Mouse (Mus musculus) intestine, embryonic 16.5 days (tissue): Measurements from ENCODE around the gene Cyth2. TPM values are rescaled to one million over a fixed set of nuclear protein-coding genes. Genes with fewer than 3 reads are reported as not detected.

Source experiments
- ATAC-seq: fragments of 200-750 bp; cut with Nextera tagmentation; 2 replicates; pipeline ENCODE4 v1.8.0; 2017; ENCODE audit warnings: moderate TSS enrichment, moderate library complexity
- H3K27ac ChIP-seq: fragments of 300-500 bp; sonication (generic); 2 replicates; pipeline ENCODE4 v1.5.1; 2014; ENCODE audit warnings: mild to moderate bottlenecking, low read length
- H3K27me3 ChIP-seq: fragments of 300-500 bp; sonication (generic); replicated peaks from 2 replicates; pipeline ENCODE4 v1.6.1; 2014; ENCODE audit warnings: low read length, control low read depth, mixed read lengths; ENCODE audit not compliant: control insufficient read depth, insufficient read depth
- H3K36me3 ChIP-seq: fragments of 300-500 bp; sonication (generic); 2 replicates; pipeline ENCODE4 v1.6.1; 2014; ENCODE audit warnings: low read length, control low read depth; ENCODE audit not compliant: control insufficient read depth, insufficient read depth
- H3K4me1 ChIP-seq: fragments of 300-500 bp; sonication (generic); 2 replicates; pipeline ENCODE4 v1.6.1; 2014; ENCODE audit warnings: low read length, control low read depth, mixed read lengths; ENCODE audit not compliant: control insufficient read depth, insufficient read depth
- H3K4me2 ChIP-seq: fragments of 300-500 bp; sonication (generic); 2 replicates; pipeline ENCODE4 v1.6.1; 2014; ENCODE audit warnings: low read depth, low read length, control low read depth
- H3K4me3 ChIP-seq: fragments of 300-500 bp; sonication (generic); 2 replicates; pipeline ENCODE4 v1.5.1; 2014; ENCODE audit warnings: mild to moderate bottlenecking, low read length
- H3K9ac ChIP-seq: fragments of 300-500 bp; sonication (generic); 2 replicates; pipeline ENCODE4 v1.6.1; 2014; ENCODE audit warnings: low read depth, low read length
- H3K9me3 ChIP-seq: fragments of 300-500 bp; sonication (generic); 2 replicates; pipeline ENCODE4 v1.6.1; 2016; ENCODE audit warnings: low read length, control low read depth; ENCODE audit not compliant: control insufficient read depth
- WGBS: fragments of 180-500 bp; shearing (Covaris S2); extraction: QIAGEN DNeasy Blood & Tissue Kit; methylation state at CpG from one replicate; pipeline ENCODE4 v1.1.7; 2014; 5-methylcytosine and 5-hydroxymethylcytosine counted together
- polyA plus RNA-seq: library from polyadenylated mRNA; unstranded; fragments of >200 nt; fragmentation: Nextera tagmentation; extraction: Ambion mirVana; gene quantifications from 2 replicates; pipeline ENCODE4 v1.2.1, GENCODE M21; 2015

The Cyth2 gene
- polyA plus RNA-seq, 1 experiment from 2014 or later = 77.1 TPM

DNA sequence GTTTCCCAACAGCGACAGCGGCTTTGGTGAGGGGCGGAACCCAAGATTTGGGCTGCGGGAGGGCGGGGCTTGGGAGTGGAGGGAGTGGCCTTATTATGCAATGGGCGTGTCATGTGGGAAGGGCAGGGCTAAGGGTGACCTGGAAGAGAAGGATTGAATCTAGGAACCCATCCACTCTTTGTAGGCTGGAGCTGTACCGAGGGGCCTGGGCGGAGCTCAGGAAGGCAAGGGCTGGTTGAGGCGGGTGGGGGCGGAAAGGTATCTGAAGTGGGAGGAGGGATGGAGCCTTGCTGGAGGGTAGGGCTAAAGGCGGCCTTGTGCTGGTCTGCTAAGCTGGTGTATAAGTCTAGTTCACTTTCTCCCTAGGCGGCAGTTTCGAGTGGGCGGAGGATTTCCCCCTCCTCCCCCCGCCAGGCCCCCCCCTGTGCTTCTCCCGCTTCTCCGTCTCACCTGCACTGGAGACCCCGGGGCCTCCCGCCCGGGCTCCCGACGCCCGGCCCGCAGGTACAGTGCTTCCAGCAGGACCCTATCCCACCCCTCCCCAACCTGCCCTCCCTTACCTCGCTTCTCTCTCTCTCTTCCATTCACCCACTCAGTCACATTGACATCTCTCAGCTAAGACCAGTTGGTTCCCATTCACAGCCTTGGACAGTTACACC lies 13.7 kb downstream of the Cyth2 start:
- Histone ChIP-seq H3K4me1 (peaks cover 33% of the 10 kb centered on the region), H3K9ac (0 out of 2 replicates have a peak overlapping the region, but pooled peaks have one; percentile 24), H3K4me3 (peak overlapping the region; percentile 33), H3K27me3 (peaks cover 12% of the 10 kb centered on the region; the same call in 1 of the 2 replicates), H3K9me3 (no peaks in the 10 kb centered on the region), H3K27ac (no peak overlapping the region), H3K4me2 (peak overlapping the region; percentile 52), H3K36me3 (no peaks in the 10 kb centered on the region)
- peak; percentile 65 for ATAC-seq
- WGBS = 18% methylated on average over 23 of the region's 25 CpGs

- no peak overlapping the region for H3K27ac ChIP-seq
Observed at GRCm38 (mm10) chr7:45800001-45800400, 14.4 kb downstream of the Cyth2 start.

GRCm38 (mm10) chr7:45798931-45799330 lies 15.4 kb downstream of the Cyth2 start:
- Histone ChIP-seq H3K4me1 (peaks cover 33% of the 10 kb centered on the region), H3K4me3 (no peak overlapping the region; the same call in 1 of the 2 replicates), H3K4me2 (peak overlapping the region; percentile 97; the same call in 1 of the 2 replicates), H3K27ac (no peak overlapping the region), H3K27me3 (peaks cover 12% of the 10 kb centered on the region; the same call in 1 of the 2 replicates), H3K9ac (no peak overlapping the region), H3K9me3 (no peaks in the 10 kb centered on the region), H3K36me3 (no peaks in the 10 kb centered on the region)
- ATAC-seq = no peak
- 54% methylated on average over 7 of the region's 7 CpGs for WGBS

More at GRCm38 (mm10) chr7:45800001-45800400, 14.4 kb downstream of the Cyth2 start:
- Histone ChIP-seq H3K4me3 (peak overlapping the region; percentile 33; the same call in 1 of the 2 replicates), H3K9me3 (no peaks in the 10 kb centered on the region), H3K27me3 (peaks cover 12% of the 10 kb centered on the region; the same call in 1 of the 2 replicates), H3K36me3 (no peaks in the 10 kb centered on the region), H3K4me2 (peak overlapping the region; percentile 52), H3K9ac (0 out of 2 replicates have a peak overlapping the region, but pooled peaks have one; percentile 24), H3K4me1 (peaks cover 33% of the 10 kb centered on the region)
- whole genome bisulfite sequencing = 39% methylated on average over 7 of the region's 7 CpGs
- ATAC-seq = no peak

GRCm38 (mm10) chr7:45798511-45798836 lies 15.9 kb downstream of the Cyth2 start:
- Histone ChIP-seq H3K9ac (peak overlapping the region; percentile 66), H3K9me3 (no peaks in the 10 kb centered on the region), H3K4me2 (peak overlapping the region; percentile 97), H3K4me3 (peak overlapping the region; percentile 59), H3K27me3 (peaks cover 12% of the 10 kb centered on the region; the same call in 1 of the 2 replicates), H3K36me3 (no peaks in the 10 kb centered on the region), H3K27ac (no peak overlapping the region), H3K4me1 (peaks cover 33% of the 10 kb centered on the region)
- 2% methylated on average over 19 of the region's 19 CpGs for WGBS
- ATAC-seq = no peak

DNA sequence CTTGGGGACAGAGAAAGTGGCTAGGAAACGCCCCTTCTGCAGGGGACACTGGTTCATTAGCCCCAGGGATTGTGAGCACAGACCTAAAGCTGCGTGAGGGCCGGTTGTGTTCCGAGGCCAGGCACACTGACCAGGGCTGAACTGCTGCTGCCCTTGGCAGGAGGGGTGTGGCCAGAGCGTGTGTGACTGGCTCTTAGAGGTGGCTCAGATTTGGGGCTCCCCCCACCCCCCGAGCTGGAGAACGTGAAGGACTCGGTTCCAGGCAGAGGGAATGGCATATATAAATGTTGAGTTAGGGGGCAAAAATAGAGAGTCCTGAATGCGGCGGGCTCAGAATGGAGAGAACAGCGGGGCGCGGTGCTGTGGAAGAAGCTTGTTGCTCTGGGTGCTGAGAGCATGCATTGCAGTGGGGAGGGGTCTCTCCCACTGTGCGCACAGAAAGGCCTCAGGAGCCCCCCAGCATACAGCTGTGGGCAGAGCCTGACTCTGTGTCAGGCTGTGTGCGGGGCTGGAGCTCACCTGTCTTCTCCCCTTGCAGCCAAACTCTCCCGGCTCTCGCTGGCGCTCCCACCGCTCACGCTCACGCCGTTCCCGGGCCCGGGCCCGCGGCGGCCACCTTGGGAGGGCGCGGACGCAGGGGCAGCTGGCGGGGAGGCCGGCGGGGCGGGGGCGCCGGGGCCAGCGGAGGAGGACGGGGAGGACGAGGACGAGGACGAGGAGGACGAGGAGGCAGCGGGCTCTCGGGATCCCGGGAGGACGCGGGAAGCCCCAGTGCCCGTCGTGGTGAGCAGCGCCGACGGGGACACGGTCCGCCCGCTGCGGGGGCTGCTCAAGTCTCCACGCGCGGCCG lies 16.5 kb downstream of the Cyth2 start:
- H3K27ac ChIP-seq = no peak overlapping the region
- H3K4me3 ChIP-seq = peak overlapping the region; percentile 59
- H3K9ac ChIP-seq = peak overlapping the region; percentile 66
- peaks cover 12% of the 10 kb centered on the region; the same call in 1 of the 2 replicates for H3K27me3 ChIP-seq
- H3K4me1 ChIP-seq = peaks cover 33% of the 10 kb centered on the region
- WGBS = 4% methylated on average over 55 of the region's 60 CpGs
- H3K36me3 ChIP-seq = no peaks in the 10 kb centered on the region
- H3K9me3 ChIP-seq = no peaks in the 10 kb centered on the region
- peak overlapping the region; percentile 97 for H3K4me2 ChIP-seq
- ATAC-seq = no peak

DNA sequence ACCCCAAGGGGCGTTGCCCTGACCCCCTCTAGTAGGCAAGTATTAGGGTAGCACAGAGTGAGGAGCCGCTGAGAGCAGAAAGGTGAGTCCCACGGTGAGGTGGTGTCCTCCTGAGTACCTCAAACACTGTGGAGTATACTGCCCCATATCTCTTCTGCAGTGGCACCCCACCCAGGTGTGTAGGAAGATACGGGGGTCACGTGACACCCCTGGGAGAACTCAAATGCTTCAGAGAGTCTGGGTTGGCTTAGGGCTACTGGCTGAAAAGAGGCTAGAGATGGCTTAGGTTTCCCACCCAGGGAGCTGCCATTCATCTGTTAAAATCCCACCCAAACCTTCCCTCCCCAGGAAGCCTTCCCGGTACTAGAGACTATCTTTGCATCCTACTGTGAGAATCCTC lies 17.4 kb downstream of the Cyth2 start:
- Histone ChIP-seq H3K4me1 (peaks cover 33% of the 10 kb centered on the region), H3K9me3 (no peaks in the 10 kb centered on the region), H3K27ac (no peak overlapping the region), H3K4me3 (no peak overlapping the region), H3K9ac (no peak overlapping the region), H3K4me2 (no peak overlapping the region), H3K27me3 (peaks cover 12% of the 10 kb centered on the region; the same call in 1 of the 2 replicates), H3K36me3 (no peaks in the 10 kb centered on the region)
- ATAC-seq = no peak
- WGBS = 61% methylated on average over 6 of the region's 6 CpGs

DNA sequence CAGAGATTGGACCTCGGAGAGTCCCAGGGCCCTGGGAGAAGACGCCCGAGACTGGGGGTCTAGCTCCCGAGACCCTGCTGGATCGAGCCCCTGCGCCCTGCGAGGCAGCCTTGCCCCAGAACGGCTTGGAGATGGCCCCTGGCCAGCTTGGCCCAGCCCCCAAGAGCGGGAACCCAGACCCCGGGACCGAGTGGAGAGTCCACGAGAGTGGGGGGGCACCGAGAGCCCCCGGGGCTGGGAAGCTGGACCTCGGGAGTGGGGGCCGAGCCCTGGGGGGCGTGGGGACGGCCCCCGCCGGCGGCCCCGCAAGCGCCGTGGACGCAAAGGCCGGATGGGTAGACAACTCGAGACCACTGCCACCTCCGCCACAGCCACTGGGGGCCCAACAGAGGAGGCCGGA lies 19.4 kb downstream of the Cyth2 start:
- no peak for ATAC-seq
- Histone ChIP-seq H3K9ac (no peak overlapping the region), H3K4me2 (no peak overlapping the region), H3K27me3 (peaks cover 10% of the 10 kb centered on the region; the same call in 1 of the 2 replicates), H3K9me3 (no peaks in the 10 kb centered on the region), H3K27ac (no peak overlapping the region), H3K4me1 (peaks cover 20% of the 10 kb centered on the region), H3K36me3 (0 out of 2 replicates have a peak, but pooled peaks cover 2% of the 10 kb centered on the region), H3K4me3 (no peak overlapping the region)
- 94% methylated on average over 29 of the region's 29 CpGs for WGBS

DNA sequence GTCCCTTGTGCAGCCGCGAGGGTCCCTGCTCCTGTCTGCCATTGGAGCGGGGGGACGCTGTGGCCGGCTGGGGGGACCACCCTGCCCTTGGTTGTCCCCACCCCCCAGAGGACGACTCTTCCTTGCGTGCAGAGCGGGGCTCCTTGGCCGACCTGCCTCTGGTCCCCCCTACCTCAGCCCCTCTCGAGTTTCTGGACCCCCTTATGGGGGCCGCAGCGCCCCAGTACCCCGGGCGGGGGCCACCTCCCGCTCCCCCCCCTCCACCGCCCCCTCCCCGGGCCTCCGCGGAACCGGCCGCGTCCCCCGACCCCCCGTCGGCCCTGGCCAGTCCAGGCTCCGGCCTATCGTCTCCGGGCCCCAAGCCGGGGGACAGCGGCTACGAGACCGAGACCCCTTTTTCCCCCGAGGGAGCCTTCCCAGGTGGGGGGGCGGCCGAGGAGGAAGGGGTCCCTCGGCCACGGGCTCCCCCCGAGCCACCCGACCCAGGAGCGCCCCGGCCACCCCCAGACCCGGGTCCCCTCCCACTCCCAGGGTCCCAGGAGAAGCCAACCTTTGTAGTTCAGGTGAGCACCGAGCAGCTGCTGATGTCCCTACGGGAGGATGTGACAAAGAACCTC lies 20.3 kb downstream of the Cyth2 start:
- Histone ChIP-seq H3K4me1 (peaks cover 18% of the 10 kb centered on the region), H3K4me2 (no peak overlapping the region), H3K9ac (no peak overlapping the region), H3K27ac (no peak overlapping the region), H3K9me3 (no peaks in the 10 kb centered on the region), H3K4me3 (no peak overlapping the region), H3K36me3 (0 out of 2 replicates have a peak, but pooled peaks cover 4% of the 10 kb centered on the region), H3K27me3 (peaks cover 10% of the 10 kb centered on the region; the same call in 1 of the 2 replicates)
- no peak for ATAC-seq
- 88% methylated on average over 42 of the region's 44 CpGs for WGBS

DNA sequence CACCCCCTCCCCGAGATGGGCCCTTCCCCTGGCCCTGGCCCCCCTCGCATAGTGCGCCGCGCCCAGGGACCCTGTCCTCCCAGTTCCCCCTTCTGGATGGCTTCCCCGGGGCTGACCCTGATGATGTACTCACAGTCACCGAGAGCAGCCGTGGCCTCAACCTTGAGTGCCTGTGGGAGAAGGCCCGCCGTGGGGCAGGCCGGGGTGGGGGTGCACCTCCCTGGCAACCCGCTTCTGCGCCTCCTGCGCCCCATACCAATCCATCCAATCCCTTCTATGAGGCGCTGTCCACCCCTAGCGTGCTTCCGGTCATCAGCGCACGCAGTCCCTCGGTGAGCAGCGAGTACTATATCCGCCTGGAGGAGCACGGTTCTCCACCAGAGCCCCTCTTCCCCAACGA lies 21.1 kb downstream of the Cyth2 start:
- H3K4me3 ChIP-seq = no peak overlapping the region
- H3K9ac ChIP-seq = no peak overlapping the region
- H3K36me3 ChIP-seq = 0 out of 2 replicates have a peak, but pooled peaks cover 4% of the 10 kb centered on the region
- no peak for ATAC-seq
- H3K4me1 ChIP-seq = peaks cover 10% of the 10 kb centered on the region
- H3K9me3 ChIP-seq = no peaks in the 10 kb centered on the region
- peaks cover 7% of the 10 kb centered on the region; the same call in 1 of the 2 replicates for H3K27me3 ChIP-seq
- no peak overlapping the region for H3K4me2 ChIP-seq
- H3K27ac ChIP-seq = no peak overlapping the region
- WGBS = 87% methylated on average over 24 of the region's 24 CpGs
